Mouse (Mus musculus) MEL (cell line): ENCODE measurements around the gene Foxn1. TPM values are rescaled to one million over a fixed set of nuclear protein-coding genes. Genes with fewer than 3 reads are reported as not detected.

Experiments used
- DNase-seq: peaks from one replicate; pipeline ENCODE4 v3.0.0; 2011; ENCODE audit warnings: low read depth, low spot score
- H3K27ac ChIP-seq: 2 replicates; pipeline ENCODE4 v1.5.1; 2012; ENCODE audit warnings: low read depth, mild to moderate bottlenecking, control low read depth, low read length, moderate library complexity; ENCODE audit not compliant: control insufficient read depth
- H3K27me3 ChIP-seq, 2 experiments: fragments of 150-350 bp in 1 of 2; sonication (generic) in 1 of 2; 2 replicates each; pipeline ENCODE4 v1.6.1; 2012; ENCODE audit warnings: low read length in 2 of 2, mild to moderate bottlenecking in 2 of 2, improper control_type of control experiment in 1 of 2, moderate library complexity in 1 of 2; ENCODE audit not compliant: insufficient read depth in 2 of 2, control insufficient read depth in 1 of 2
- H3K36me3 ChIP-seq, 2 experiments: 2 replicates each; pipeline ENCODE4 v1.6.1; 2012 to 2014; ENCODE audit warnings: low read length in 2 of 2, improper control_type of control experiment in 1 of 2, inconsistent platforms in 1 of 2, mild to moderate bottlenecking in 1 of 2; ENCODE audit not compliant: insufficient read depth in 2 of 2, control insufficient read depth in 1 of 2
- H3K4me1 ChIP-seq, 2 experiments: fragments of 150-350 bp in 1 of 2; sonication (generic) in 1 of 2; 2 replicates each; pipeline ENCODE4 v1.6.1; 2012; ENCODE audit warnings: low read length in 2 of 2, improper control_type of control experiment in 1 of 2, mild to moderate bottlenecking in 1 of 2; ENCODE audit not compliant: insufficient read depth in 2 of 2, control insufficient read depth in 1 of 2
- H3K4me3 ChIP-seq, 2 experiments: fragments of 150-350 bp in 1 of 2; sonication (generic) in 1 of 2; 2 replicates each; pipeline ENCODE4 v1.5.1; 2012; ENCODE audit warnings: low read depth in 2 of 2, low read length in 2 of 2, mild to moderate bottlenecking in 2 of 2, moderate library complexity in 2 of 2, control low read depth in 1 of 2, improper control_type of control experiment in 1 of 2; ENCODE audit not compliant: control insufficient read depth in 1 of 2, insufficient read depth in 1 of 2
- H3K79me2 ChIP-seq: 2 replicates; pipeline ENCODE4 v1.6.1; 2012; ENCODE audit warnings: mild to moderate bottlenecking, low read length, moderate library complexity; ENCODE audit not compliant: control insufficient read depth, poor library complexity, insufficient read depth
- H3K9ac ChIP-seq: 2 replicates; pipeline ENCODE4 v1.6.1; 2012; ENCODE audit warnings: low read depth, mild to moderate bottlenecking, control low read depth, low read length, moderate library complexity; ENCODE audit not compliant: control insufficient read depth, poor library complexity, severe bottlenecking
- H3K9me3 ChIP-seq: fragments of 150-350 bp; sonication (generic); replicated peaks from 2 replicates; pipeline ENCODE4 v1.6.1; 2012; ENCODE audit warnings: mild to moderate bottlenecking, low read length, improper control_type of control experiment, moderate library complexity; ENCODE audit not compliant: insufficient read depth
- ELF1 ChIP-seq: IDR thresholded peaks from 2 replicates; pipeline ENCODE4 v1.6.1; 2014; ENCODE audit warnings: low read depth, mild to moderate bottlenecking, inconsistent platforms, low read length, improper control_type of control experiment, moderate library complexity
- HCFC1 ChIP-seq: IDR thresholded peaks from 2 replicates; pipeline ENCODE4 v1.6.1; 2012; ENCODE audit warnings: low read depth, mild to moderate bottlenecking, inconsistent platforms, low read length, improper control_type of control experiment, moderate library complexity
- JUND ChIP-seq: IDR thresholded peaks from 2 replicates; pipeline ENCODE4 v1.6.1; 2011; ENCODE audit warnings: low read depth, mild to moderate bottlenecking, improper control_type of control experiment, low read length
- KAT2A ChIP-seq: conservative IDR thresholded peaks from 2 replicates; pipeline ENCODE4 v1.6.1; 2012; ENCODE audit warnings: low read depth, low read length, improper control_type of control experiment, inconsistent platforms
- MAZ ChIP-seq: IDR thresholded peaks from 2 replicates; pipeline ENCODE4 v1.6.1; 2012; ENCODE audit warnings: low read depth, mild to moderate bottlenecking, inconsistent platforms, low read length, improper control_type of control experiment
- MEF2A ChIP-seq: IDR thresholded peaks from 2 replicates; pipeline ENCODE4 v1.6.1; 2014; ENCODE audit warnings: low read depth, mild to moderate bottlenecking, inconsistent platforms, low read length, improper control_type of control experiment; ENCODE audit not compliant: poor library complexity, insufficient replicate concordance, severe bottlenecking; ENCODE audit errors: extremely low read depth
- MXI1 ChIP-seq: IDR thresholded peaks from 2 replicates; pipeline ENCODE4 v1.6.1; 2011; ENCODE audit warnings: mild to moderate bottlenecking, low read depth, low read length, improper control_type of control experiment
- NRF1 ChIP-seq: IDR thresholded peaks from 2 replicates; pipeline ENCODE4 v1.6.1; 2014; ENCODE audit warnings: low read depth, mild to moderate bottlenecking, inconsistent platforms, low read length, improper control_type of control experiment, moderate library complexity; ENCODE audit not compliant: poor library complexity, insufficient read depth, severe bottlenecking
- POLR2AphosphoS5 ChIP-seq: IDR thresholded peaks from 2 replicates; pipeline ENCODE4 v1.6.1; 2012; ENCODE audit warnings: low read depth, borderline replicate concordance, mild to moderate bottlenecking, inconsistent platforms, low read length, moderate library complexity, mixed read lengths
- SIN3A ChIP-seq: IDR thresholded peaks from 2 replicates; pipeline ENCODE4 v1.6.1; 2012; ENCODE audit warnings: low read length, improper control_type of control experiment, inconsistent platforms
- TAL1 ChIP-seq: IDR thresholded peaks from 2 replicates; pipeline ENCODE4 v1.6.1; 2012; ENCODE audit warnings: mild to moderate bottlenecking, inconsistent platforms, low read length, moderate library complexity, mixed read lengths
- TCF12 ChIP-seq: IDR thresholded peaks from 2 replicates; pipeline ENCODE4 v1.6.1; 2014; ENCODE audit warnings: low read depth, mild to moderate bottlenecking, inconsistent platforms, low read length, improper control_type of control experiment, moderate library complexity
- ZC3H11A ChIP-seq: IDR thresholded peaks from 2 replicates; pipeline ENCODE4 v1.6.1; 2012; ENCODE audit warnings: low read depth, mild to moderate bottlenecking, inconsistent platforms, low read length, improper control_type of control experiment
- ZMIZ1 ChIP-seq: IDR thresholded peaks from 2 replicates; pipeline ENCODE4 v1.6.1; 2012; ENCODE audit warnings: low read depth, mild to moderate bottlenecking, inconsistent platforms, low read length, improper control_type of control experiment, moderate library complexity
- polyA plus RNA-seq, 2 experiments: library from polyadenylated mRNA; stranded (reverse) in 1 of 2; unstranded in 1 of 2; fragments of >175 nt in 1 of 2; fragments of >200 nt in 1 of 2; gene quantifications; 2 replicates each; pipeline versions ENCODE4 v1.2.1 to v1.2.4; 2012; ENCODE audit warnings: low replicate concordance in 2 of 2, low read depth in 1 of 2; ENCODE audit not compliant: insufficient read length in 2 of 2, insufficient read depth in 1 of 2, missing spikeins in 1 of 2
- total RNA-seq: library from RNA; depleted of rRNA; stranded (reverse); fragments of 300-350 nt; gene quantifications from 2 replicates; pipeline ENCODE4 v1.2.3, GENCODE M21; 2012

Foxn1 gene
- total and polyA plus RNA-seq, 3 experiments: not detected

- Histone ChIP-seq H3K9me3 (no peaks in the 10 kb centered on the region), H3K27me3 (peaks cover 32 to 45% of the 10 kb centered on the region in 2 experiments), H3K9ac (no peak overlapping the region), H3K36me3 (no peaks in the 10 kb centered on the region), H3K27ac (no peak overlapping the region), H3K4me1 (no peaks in the 10 kb centered on the region), H3K4me3 (no peak overlapping the region), H3K79me2 (no peaks in the 10 kb centered on the region)
- no peak for TF ChIP-seq ELF1
- no peak for TF ChIP-seq ZMIZ1
- no peak for TF ChIP-seq HCFC1
- TF ChIP-seq MAZ: no peak
- no peak for TF ChIP-seq SIN3A
- TF ChIP-seq KAT2A: no peak
- TF ChIP-seq TCF12: no peak
- no peak for TF ChIP-seq ZC3H11A
- DNase-seq: no peak
These were observed 18.7 kb downstream of the Foxn1 start for GRCm38 (mm10) chr11:78367456-78368225.

- Histone ChIP-seq H3K27me3 (peaks cover 13 to 19% of the 10 kb centered on the region in 2 experiments), H3K27ac (no peak overlapping the region), H3K4me1 (peaks cover 0 to 10% of the 10 kb centered on the region in 2 experiments; a peak in 2 of 4 replicates), H3K4me3 (no peak overlapping the region), H3K9ac (no peak overlapping the region), H3K79me2 (no peaks in the 10 kb centered on the region), H3K9me3 (no peaks in the 10 kb centered on the region), H3K36me3 (no peaks in the 10 kb centered on the region; a peak in 1 of 4 replicates)
- no peak for TF ChIP-seq JUND
- no peak for DNase-seq
These were observed 22.3 kb downstream of the Foxn1 start for GRCm38 (mm10) chr11:78364103-78364502.

GRCm38 (mm10) chr11:78363309-78364007 lies 22.9 kb downstream of the Foxn1 start:
- Histone ChIP-seq H3K79me2 (no peaks in the 10 kb centered on the region), H3K27ac (no peak overlapping the region), H3K4me1 (peaks cover 0 to 10% of the 10 kb centered on the region in 2 experiments; a peak in 2 of 4 replicates), H3K4me3 (no peak overlapping the region), H3K27me3 (peaks cover 12 to 15% of the 10 kb centered on the region in 2 experiments), H3K9ac (no peak overlapping the region), H3K36me3 (no peaks in the 10 kb centered on the region; a peak in 1 of 4 replicates), H3K9me3 (no peaks in the 10 kb centered on the region)
- no peak for DNase-seq
- no peak for TF ChIP-seq JUND
- no peak for TF ChIP-seq MXI1
- no peak for TF ChIP-seq POLR2AphosphoS5
- TF ChIP-seq TAL1: no peak
- TF ChIP-seq NRF1: no peak
- no peak for TF ChIP-seq MEF2A
- no peak for TF ChIP-seq MAZ
